In the genomic region with DNA sequence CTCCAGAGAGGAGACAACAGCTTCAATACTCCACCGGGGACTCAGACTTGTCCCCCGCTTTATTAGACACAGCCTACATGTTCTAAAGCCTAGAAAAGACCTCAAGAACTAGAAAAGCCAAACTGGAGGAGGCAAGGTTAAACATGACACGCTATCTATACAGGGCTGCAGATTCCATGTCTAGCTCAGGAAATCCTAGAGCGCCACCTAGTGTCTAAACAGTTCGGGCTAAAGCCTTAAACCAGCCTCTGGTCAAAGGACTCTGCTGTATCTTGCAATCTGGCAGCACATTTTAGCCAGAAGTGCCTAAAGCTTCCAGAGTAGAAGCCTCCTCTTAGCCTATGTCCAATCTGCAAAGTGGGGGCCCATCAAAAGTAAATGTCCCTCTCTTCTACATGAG, we compare ENCODE assay signal across 8 mouse cellular contexts. TPM values are rescaled to one million over a fixed set of nuclear protein-coding genes. Genes with fewer than 3 reads are reported as not detected.
A peak's percentile ranks its signal among the peaks of the same experiment; 100 is the strongest.
DNase-seq lines count a peak whose midpoint lies in the region; ATAC-seq lines count a peak whose summit lies in the region.

No protein-coding gene starts in this region.

- H3K4me3 ChIP-seq in limb, embryonic 13.5 days, result no peak overlapping the region
- H3K4me3 ChIP-seq in midbrain, embryonic 14.5 days (replicated peaks; ENCODE audit: low read depth, low read length), result no peak overlapping the region

- peak; percentile 67; the same call in 1 of the 2 replicates for ATAC-seq in limb, embryonic 13.5 days (ENCODE audit: low FRiP score, low read depth)
- no peak for ATAC-seq in midbrain, embryonic 14.5 days (ENCODE audit: low FRiP score, low TSS enrichment)

- DNase-seq in 3134 (ENCODE audit: extremely low read depth, insufficient read length, low spot score), result peak; percentile 16
- DNase-seq in adrenal gland, adult 8-10 months, result peak; percentile 55
- peak; percentile 91 for DNase-seq in embryo, embryonic 11 days
- peak; percentile 47 for DNase-seq in gonadal fat pad, adult 2 months (ENCODE audit: low read depth)
- peak; percentile 55 to 79 for DNase-seq in kidney, adult 8-10 months
- DNase-seq in midbrain, embryonic 14.5 days, result peak; percentile 95
- peak; percentile 9 to 56 for DNase-seq in spleen, postnatal 14 days (ENCODE audit: low spot score in 2 of 2)

- H3K36me3 ChIP-seq in limb, embryonic 13.5 days, result no peaks in the 10 kb centered on the region
- H3K36me3 ChIP-seq in midbrain, embryonic 14.5 days (ENCODE audit: control insufficient read depth, insufficient read depth, low read length), result no peaks in the 10 kb centered on the region

- H3K9ac ChIP-seq in limb, embryonic 13.5 days, result no peak overlapping the region
- no peak overlapping the region for H3K9ac ChIP-seq in midbrain, embryonic 14.5 days (replicated peaks; ENCODE audit: low read length)

- no peaks in the 10 kb centered on the region for H3K4me1 ChIP-seq in limb, embryonic 13.5 days
- no peaks in the 10 kb centered on the region for H3K4me1 ChIP-seq in midbrain, embryonic 14.5 days (ENCODE audit: control insufficient read depth, insufficient read depth, low read length)

- 11% methylated on average over 5 of the region's 5 CpGs for WGBS in limb, embryonic 13.5 days
- 12% methylated on average over 5 of the region's 5 CpGs for WGBS in midbrain, embryonic 14.5 days

- H3K27ac ChIP-seq in limb, embryonic 13.5 days, result no peak overlapping the region
- no peak overlapping the region for H3K27ac ChIP-seq in midbrain, embryonic 14.5 days (replicated peaks; ENCODE audit: low read depth, low read length)

- H3K4me2 ChIP-seq in limb, embryonic 13.5 days (replicated peaks), result no peak overlapping the region
- no peak overlapping the region for H3K4me2 ChIP-seq in midbrain, embryonic 14.5 days (ENCODE audit: low read length)

- no peaks in the 10 kb centered on the region for H3K27me3 ChIP-seq in limb, embryonic 13.5 days
- H3K27me3 ChIP-seq in midbrain, embryonic 14.5 days (ENCODE audit: control insufficient read depth, insufficient read depth, low read length), result no peaks in the 10 kb centered on the region

- no peaks in the 10 kb centered on the region for H3K9me3 ChIP-seq in limb, embryonic 13.5 days
- H3K9me3 ChIP-seq in midbrain, embryonic 14.5 days (ENCODE audit: control insufficient read depth, low read length), result no peaks in the 10 kb centered on the region

RNA-seq across cellular contexts. Expression of a gene that starts 15.1 kb away (rescaled TPM):
- 10 to 100 TPM in 3 of 4 experiments, 1 to 10 TPM in 1; 6.7 to 19.3 (median 14.4) TPM for total RNA-seq in adrenal gland, adult 8-10 months (2022)
- polyA plus RNA-seq in gonadal fat pad, adult 2 months (2012; rRNA removed), result 39.5 and 61.5 TPM in 2 replicates
- polyA plus RNA-seq in limb, embryonic 13.5 days (2015; fragmentation: Nextera tagmentation; extraction: Ambion mirVana), result 1.4 and 1.6 TPM in 2 replicates
- polyA plus RNA-seq in midbrain, embryonic 14.5 days (2014; fragmentation: Nextera tagmentation; extraction: Ambion mirVana), result 1.7 and 2.2 TPM in 2 replicates

RNA-seq across cellular contexts. Expression of a gene that starts 15.2 kb away (rescaled TPM):
- total RNA-seq in adrenal gland, adult 8-10 months (2022), result 1 to 10 TPM; 1.0 to 1.5 (median 1.1) TPM
- 0.65 and 1.1 TPM in 2 replicates for polyA plus RNA-seq in gonadal fat pad, adult 2 months (2012; rRNA removed)
- polyA plus RNA-seq in limb, embryonic 13.5 days (2015; fragmentation: Nextera tagmentation; extraction: Ambion mirVana), result 0.79 and 0.93 TPM in 2 replicates
- 2.4 and 8.3 TPM in 2 replicates for polyA plus RNA-seq in midbrain, embryonic 14.5 days (2014; fragmentation: Nextera tagmentation; extraction: Ambion mirVana)

Comparison
In these comparisons a context has a peak if more than half of its experiments do, and no peak if none do; other contexts are left out.
1. DNase-seq: peak in every context shown above with its lines; median percentile 95 in midbrain, embryonic 14.5 days; 91 in embryo, embryonic 11 days; 67 in kidney, adult 8-10 months; 55 in adrenal gland, adult 8-10 months; 47 in gonadal fat pad, adult 2 months; 32 in spleen, postnatal 14 days; 16 in 3134.
2. RNA of a gene that starts 15.1 kb away (polyA plus RNA-seq): 39.5 to 61.5 TPM in gonadal fat pad, adult 2 months; 1.7 to 2.2 TPM in midbrain, embryonic 14.5 days and 1.4 to 1.6 TPM in limb, embryonic 13.5 days; every median in the first group is over 10 times any median in the second.